Mouse (Mus musculus) spleen, adult 2 months (tissue): ENCODE measurements at regions not wholly inside any gene's neighbourhood (a gene's known extent, or its start where the extent isn't known, plus 50 kb on each side); places are given as distances from the start of the nearest gene placed in this dataset.

Experiments used
- DNase-seq, 2 experiments: peaks; one replicate each; pipeline versions ENCODE4 v3.0.0 to v3.0.0-alpha.2; 2012 to 2021; ENCODE audit warnings: low spot score in 2 of 2, low read depth in 1 of 2
- H3K27ac ChIP-seq: fragments of 200-500 bp; 2 replicates; pipeline ENCODE4 v1.5.1; 2012; ENCODE audit warnings: low read length, inconsistent platforms; ENCODE audit not compliant: insufficient read depth
- H3K27me3 ChIP-seq: fragments of 200-500 bp; 2 replicates; pipeline ENCODE4 v1.6.1; 2012; ENCODE audit warnings: mild to moderate bottlenecking, moderate library complexity, low read length, inconsistent platforms; ENCODE audit not compliant: control insufficient read depth, insufficient read depth
- H3K36me3 ChIP-seq: fragments of 200-500 bp; 2 replicates; pipeline ENCODE4 v1.6.1; 2012; ENCODE audit warnings: mild to moderate bottlenecking, low read length, inconsistent platforms; ENCODE audit not compliant: control insufficient read depth, insufficient read depth
- H3K4me1 ChIP-seq: fragments of 200-500 bp; 2 replicates; pipeline ENCODE4 v1.6.1; 2011; ENCODE audit warnings: inconsistent platforms; ENCODE audit not compliant: control insufficient read depth, insufficient read depth, insufficient read length
- H3K4me3 ChIP-seq: fragments of 200-500 bp; 2 replicates; pipeline ENCODE4 v1.5.1; 2011; ENCODE audit warnings: mild to moderate bottlenecking, inconsistent platforms; ENCODE audit not compliant: insufficient read depth, insufficient read length; ENCODE audit errors: extremely low read depth
- CTCF ChIP-seq: fragments of 200-500 bp; IDR thresholded peaks from 2 replicates; pipeline ENCODE4 v1.5.1; 2011; ENCODE audit warnings: mild to moderate bottlenecking, inconsistent platforms; ENCODE audit not compliant: insufficient read depth, insufficient read length, insufficient replicate concordance; ENCODE audit errors: extremely low read depth
- POLR2A ChIP-seq: fragments of 200-500 bp; IDR thresholded peaks from 2 replicates; pipeline ENCODE4 v1.6.1; 2011; ENCODE audit warnings: low read depth, low read length, inconsistent platforms
- WGBS: fragments of 180-500 bp; shearing (Covaris S2); methylation state at CpG from one replicate; pipeline ENCODE4 v1.1.7; 2018; 5-methylcytosine and 5-hydroxymethylcytosine counted together

- Histone ChIP-seq H3K4me3 (no peak overlapping the region), H3K36me3 (no peaks in the 10 kb centered on the region), H3K27ac (no peak overlapping the region), H3K4me1 (no peaks in the 10 kb centered on the region), H3K27me3 (no peaks in the 10 kb centered on the region)
- WGBS = 76% methylated on average over 2 of the region's 2 CpGs
- TF ChIP-seq POLR2A (no peak), CTCF (no peak)
- DNase-seq = no peak
Measured at GRCm38 (mm10) chr5:46209076-46209475, 351.7 kb upstream of the Lcorl start.

- Histone ChIP-seq H3K27ac (no peak overlapping the region), H3K27me3 (no peaks in the 10 kb centered on the region), H3K36me3 (no peaks in the 10 kb centered on the region), H3K4me3 (no peak overlapping the region), H3K4me1 (no peaks in the 10 kb centered on the region)
- 88% methylated on average over 4 of the region's 4 CpGs for WGBS
- TF ChIP-seq CTCF = no peak
- no peak for TF ChIP-seq POLR2A
- DNase-seq = no peak
Measured at GRCm38 (mm10) chr5:46203744-46204143, 346.3 kb upstream of the Lcorl start.

- Histone ChIP-seq H3K36me3 (no peaks in the 10 kb centered on the region), H3K4me3 (no peak overlapping the region), H3K4me1 (no peaks in the 10 kb centered on the region), H3K27ac (no peak overlapping the region), H3K27me3 (no peaks in the 10 kb centered on the region)
- no peak for DNase-seq
- TF ChIP-seq CTCF (no peak), POLR2A (no peak)
- 71% methylated on average over 2 of the region's 2 CpGs for WGBS
Measured at GRCm38 (mm10) chr5:46202457-46202772, 345.0 kb upstream of the Lcorl start.

- 85% methylated on average over 6 of the region's 6 CpGs for WGBS
- TF ChIP-seq CTCF (no peak), POLR2A (no peak)
- H3K36me3 ChIP-seq = no peaks in the 10 kb centered on the region
- DNase-seq = no peak
- H3K27me3 ChIP-seq = no peaks in the 10 kb centered on the region
- H3K4me1 ChIP-seq = no peaks in the 10 kb centered on the region
- H3K27ac ChIP-seq = no peak overlapping the region
- H3K4me3 ChIP-seq = no peak overlapping the region
Measured at GRCm38 (mm10) chr5:46201639-46202456, 344.4 kb upstream of the Lcorl start.

- no peak overlapping the region for H3K27ac ChIP-seq
- WGBS = 90% methylated on average over 2 of the region's 2 CpGs
- H3K36me3 ChIP-seq = no peaks in the 10 kb centered on the region
- no peaks in the 10 kb centered on the region for H3K27me3 ChIP-seq
- DNase-seq = no peak
- TF ChIP-seq CTCF (no peak), POLR2A (no peak)
- H3K4me1 ChIP-seq = no peaks in the 10 kb centered on the region
- no peak overlapping the region for H3K4me3 ChIP-seq
Measured at GRCm38 (mm10) chr5:46186908-46187307, 329.5 kb upstream of the Lcorl start.

- H3K27me3 ChIP-seq = no peaks in the 10 kb centered on the region
- no peak overlapping the region for H3K27ac ChIP-seq
- 74% methylated on average over 2 of the region's 2 CpGs for WGBS
- no peak for TF ChIP-seq POLR2A
- TF ChIP-seq CTCF = no peak
- H3K4me3 ChIP-seq = no peak overlapping the region
- no peaks in the 10 kb centered on the region for H3K4me1 ChIP-seq
- no peaks in the 10 kb centered on the region for H3K36me3 ChIP-seq
- DNase-seq = no peak
Measured at GRCm38 (mm10) chr5:46182157-46182556, 324.7 kb upstream of the Lcorl start.

- WGBS = 64% methylated on average over 3 of the region's 3 CpGs
- no peaks in the 10 kb centered on the region for H3K27me3 ChIP-seq
- H3K4me1 ChIP-seq = no peaks in the 10 kb centered on the region
- TF ChIP-seq CTCF (no peak), POLR2A (no peak)
- H3K4me3 ChIP-seq = no peak overlapping the region
- no peak for DNase-seq
- H3K36me3 ChIP-seq = no peaks in the 10 kb centered on the region
- H3K27ac ChIP-seq = no peak overlapping the region
Measured at GRCm38 (mm10) chr5:46172315-46172714, 314.9 kb upstream of the Lcorl start.
